Mouse (Mus musculus): ENCODE measurements around the gene Ppia. TPM values are rescaled to one million over a fixed set of nuclear protein-coding genes. Genes with fewer than 3 reads are reported as not detected.
"Not testable (repeated sequence)": the region's sequence is repeated elsewhere in the genome, so short reads cannot be mapped to it uniquely, and the experiment has no call there.

Gene Ppia
- polyA plus RNA-seq, 1 experiment from 2014 or later: 6,298 TPM

- no peak overlapping the region for H3K27ac ChIP-seq
- WGBS: 89% methylated on average over 7 of the region's 7 CpGs
These were observed 30.7 kb downstream of the Ppia start for GRCm38 (mm10) chr11:6445951-6446350.

GRCm38 (mm10) chr11:6447493-6447892, 32.2 kb downstream of the Ppia start:
- H3K36me3 ChIP-seq: no peaks in the 10 kb centered on the region
- WGBS: 77% methylated on average over 4 of the region's 4 CpGs
- H3K9ac ChIP-seq: no peak overlapping the region
- H3K4me2 ChIP-seq (replicated peaks): no peak overlapping the region
- no peak overlapping the region for H3K4me3 ChIP-seq (replicated peaks)
- no peak overlapping the region for H3K27ac ChIP-seq
- no peaks in the 10 kb centered on the region for H3K9me3 ChIP-seq
- H3K27me3 ChIP-seq (replicated peaks): no peaks in the 10 kb centered on the region
- no peak for ATAC-seq
- H3K4me1 ChIP-seq (replicated peaks): no peaks in the 10 kb centered on the region; the same call in 1 of the 2 replicates

More at GRCm38 (mm10) chr11:6445951-6446350, 30.7 kb downstream of the Ppia start:
- Histone ChIP-seq H3K9me3 (no peaks in the 10 kb centered on the region), H3K4me2 (replicated peaks) (no peak overlapping the region), H3K36me3 (no peaks in the 10 kb centered on the region), H3K9ac (no peak overlapping the region), H3K27me3 (replicated peaks) (no peaks in the 10 kb centered on the region), H3K4me1 (replicated peaks) (no peaks in the 10 kb centered on the region; the same call in 1 of the 2 replicates), H3K4me3 (replicated peaks) (no peak overlapping the region)
- ATAC-seq: no peak

DNA sequence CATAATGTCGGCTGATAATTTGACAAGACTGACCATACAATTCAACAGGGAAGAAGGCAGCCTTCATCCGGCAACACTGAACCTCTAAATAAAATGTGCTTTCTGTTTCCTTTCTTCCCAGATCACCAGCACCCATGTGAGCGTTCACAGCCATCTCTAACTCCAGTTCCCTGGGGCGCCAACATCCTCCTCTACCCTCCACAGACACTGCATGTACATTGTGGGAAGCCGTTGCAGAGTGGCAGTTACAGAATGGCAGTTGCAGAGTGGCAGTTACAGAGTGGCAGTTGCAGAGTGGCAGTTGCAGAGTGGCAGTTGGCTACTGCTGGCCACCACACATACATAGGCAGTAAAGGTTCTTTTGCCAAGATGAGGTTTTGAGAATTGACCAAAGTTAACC, 32.9 kb downstream of the Ppia start:
- H3K9me3 ChIP-seq; H3K4me3 ChIP-seq (replicated peaks); H3K36me3 ChIP-seq; H3K27ac ChIP-seq; H3K4me1 ChIP-seq (replicated peaks); ATAC-seq; H3K27me3 ChIP-seq (replicated peaks); H3K9ac ChIP-seq; H3K4me2 ChIP-seq (replicated peaks): not testable (repeated sequence)
- WGBS: 91% methylated on average over 5 of the region's 5 CpGs

DNA sequence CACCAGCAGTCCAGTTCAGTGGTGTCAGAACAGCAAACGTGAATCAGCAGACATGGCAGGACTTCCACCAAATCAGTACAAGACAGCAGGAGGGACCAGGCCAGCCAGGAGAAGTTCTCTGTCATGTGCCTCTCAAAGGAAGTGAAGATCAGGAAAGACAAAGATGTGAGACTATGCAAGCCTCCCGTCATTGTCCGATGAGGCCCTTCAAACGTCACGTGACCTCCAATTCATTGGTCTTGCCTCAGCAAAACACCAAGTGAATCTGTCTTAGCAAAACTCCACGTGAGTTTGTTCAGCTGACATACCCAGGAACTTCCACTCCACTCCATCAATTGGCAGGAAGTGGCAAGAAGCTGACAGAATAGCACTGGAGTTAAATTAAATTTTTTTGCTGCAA, 40.8 kb downstream of the Ppia start:
- H3K4me1 ChIP-seq (replicated peaks): no peaks in the 10 kb centered on the region
- no peak overlapping the region for H3K4me3 ChIP-seq (replicated peaks)
- H3K9ac ChIP-seq: no peak overlapping the region
- H3K27ac ChIP-seq: no peak overlapping the region
- no peaks in the 10 kb centered on the region for H3K36me3 ChIP-seq
- H3K27me3 ChIP-seq (replicated peaks): no peaks in the 10 kb centered on the region
- H3K4me2 ChIP-seq (replicated peaks): no peak overlapping the region
- 76% methylated on average over 6 of the region's 6 CpGs for WGBS
- no peaks in the 10 kb centered on the region for H3K9me3 ChIP-seq
- no peak for ATAC-seq

GRCm38 (mm10) chr11:6463159-6463837, 48.1 kb downstream of the Ppia start:
- H3K4me3 ChIP-seq (replicated peaks): no peak overlapping the region
- ATAC-seq: no peak
- WGBS: 83% methylated on average over 6 of the region's 6 CpGs

GRCm38 (mm10) chr11:6465122-6465521, 49.9 kb downstream of the Ppia start:
- H3K27ac ChIP-seq: no peak overlapping the region
- no peak overlapping the region for H3K4me2 ChIP-seq (replicated peaks)
- WGBS: 28% methylated on average over 4 of the region's 4 CpGs
- no peak overlapping the region for H3K4me3 ChIP-seq (replicated peaks)
- 0 out of 2 replicates have a peak, but pooled peaks cover 8% of the 10 kb centered on the region for H3K36me3 ChIP-seq
- no peaks in the 10 kb centered on the region for H3K9me3 ChIP-seq
- H3K9ac ChIP-seq: no peak overlapping the region
- H3K4me1 ChIP-seq (replicated peaks): 0 out of 2 replicates have a peak, but pooled peaks cover 3% of the 10 kb centered on the region
- no peaks in the 10 kb centered on the region for H3K27me3 ChIP-seq (replicated peaks)
- ATAC-seq: peak; percentile 69

More at GRCm38 (mm10) chr11:6463159-6463837, 48.1 kb downstream of the Ppia start:
- no peak overlapping the region for H3K4me2 ChIP-seq (replicated peaks)
- H3K36me3 ChIP-seq: 0 out of 2 replicates have a peak, but pooled peaks cover 8% of the 10 kb centered on the region
- no peaks in the 10 kb centered on the region for H3K4me1 ChIP-seq (replicated peaks)
- no peak overlapping the region for H3K27ac ChIP-seq
- no peaks in the 10 kb centered on the region for H3K9me3 ChIP-seq
- H3K27me3 ChIP-seq (replicated peaks): no peaks in the 10 kb centered on the region
- no peak overlapping the region for H3K9ac ChIP-seq

GRCm38 (mm10) chr11:6468541-6468940, 53.3 kb downstream of the Ppia start:
- 82% methylated on average over 2 of the region's 2 CpGs for WGBS
- H3K9me3 ChIP-seq: no peaks in the 10 kb centered on the region
- ATAC-seq: no peak
- H3K27me3 ChIP-seq (replicated peaks): no peaks in the 10 kb centered on the region
- H3K27ac ChIP-seq: no peak overlapping the region
- H3K4me2 ChIP-seq (replicated peaks): no peak overlapping the region
- no peak overlapping the region for H3K9ac ChIP-seq
- H3K4me1 ChIP-seq (replicated peaks): peaks cover 15% of the 10 kb centered on the region
- no peak overlapping the region for H3K4me3 ChIP-seq (replicated peaks)
- 0 out of 2 replicates have a peak, but pooled peaks cover 8% of the 10 kb centered on the region for H3K36me3 ChIP-seq

Other genes with a start within 250 kb of the Ppia start
- gene A730071L15Rik, start 215.4 kb upstream of the Ppia start, polyA plus RNA-seq (2015; fragmentation: Nextera tagmentation; extraction: Ambion mirVana): 0.38 and 0.44 TPM in 2 replicates
- 34.7 and 36.6 TPM in 2 replicates for gene Nudcd3, start 215.0 kb upstream of the Ppia start, polyA plus RNA-seq (2015; fragmentation: Nextera tagmentation; extraction: Ambion mirVana)
- 10.3 and 13.8 TPM in 2 replicates for gene Npc1l1, start 185.3 kb upstream of the Ppia start, polyA plus RNA-seq (2015; fragmentation: Nextera tagmentation; extraction: Ambion mirVana)
- 100 and 106 TPM in 2 replicates for gene Ddx56, start 147.7 kb upstream of the Ppia start, polyA plus RNA-seq (2015; fragmentation: Nextera tagmentation; extraction: Ambion mirVana)
- 129 and 137 TPM in 2 replicates for gene Tmed4, start 140.6 kb upstream of the Ppia start, polyA plus RNA-seq (2015; fragmentation: Nextera tagmentation; extraction: Ambion mirVana)
- gene Ogdh, start 123.8 kb upstream of the Ppia start, polyA plus RNA-seq (2015; fragmentation: Nextera tagmentation; extraction: Ambion mirVana): 134 and 144 TPM in 2 replicates
- gene Zmiz2, start 26.4 kb upstream of the Ppia start, polyA plus RNA-seq (2015; fragmentation: Nextera tagmentation; extraction: Ambion mirVana): 9.2 and 10.9 TPM in 2 replicates
- gene H2afv, start 29.0 kb downstream of the Ppia start, polyA plus RNA-seq (2015; fragmentation: Nextera tagmentation; extraction: Ambion mirVana): 424 and 429 TPM in 2 replicates
- gene Purb, start 60.5 kb downstream of the Ppia start, polyA plus RNA-seq (2015; fragmentation: Nextera tagmentation; extraction: Ambion mirVana): 26.6 and 28.8 TPM in 2 replicates
- gene Myo1g, start 105.5 kb downstream of the Ppia start, polyA plus RNA-seq (2015; fragmentation: Nextera tagmentation; extraction: Ambion mirVana): 1.8 and 1.9 TPM in 2 replicates
- gene Ccm2, start 131.4 kb downstream of the Ppia start, polyA plus RNA-seq (2015; fragmentation: Nextera tagmentation; extraction: Ambion mirVana): 73.8 and 76.9 TPM in 2 replicates
- 6.2 and 6.3 TPM in 2 replicates for gene Nacad, start 190.6 kb downstream of the Ppia start, polyA plus RNA-seq (2015; fragmentation: Nextera tagmentation; extraction: Ambion mirVana)
- gene Tbrg4, start 210.6 kb downstream of the Ppia start, polyA plus RNA-seq (2015; fragmentation: Nextera tagmentation; extraction: Ambion mirVana): 56.3 and 57.6 TPM in 2 replicates
- gene Wap, start 223.2 kb downstream of the Ppia start, polyA plus RNA-seq (2015; fragmentation: Nextera tagmentation; extraction: Ambion mirVana): not detected in 2 replicates
- 5.4 and 6.1 TPM in 2 replicates for gene Ramp3, start 243.1 kb downstream of the Ppia start, polyA plus RNA-seq (2015; fragmentation: Nextera tagmentation; extraction: Ambion mirVana)